Mouse (Mus musculus) gastrocnemius, postnatal 4 days (tissue): ENCODE data around the gene Zfp597. TPM values are rescaled to one million over a fixed set of nuclear protein-coding genes. Genes with fewer than 3 reads are reported as not detected.
A peak's percentile ranks its signal among the peaks of the same experiment; 100 is the strongest.

Experiments
- DNase-seq, 2 experiments: peaks; one replicate each; pipeline ENCODE4 v3.0.0; 2021 to 2022; ENCODE audit warnings: low spot score in 2 of 2, mixed read lengths in 2 of 2
- long read RNA-seq, 2 experiments: library from polyadenylated mRNA; stranded (forward); transcript quantifications; one replicate each; pipeline ENCODE4 v2.0.0; 2021
- total RNA-seq, 2 experiments: library from RNA; stranded (reverse); gene quantifications; 2 replicates each; pipeline ENCODE4 v1.2.3; 2021

Zfp597 gene
- total RNA-seq = 10 to 100 TPM; 10.6 to 11.9 TPM
- long read RNA-seq, experiment 1, partial matches to known transcripts = 0 of 2 reads
- long read RNA-seq, experiment 1, other reads (novel, unspliced or antisense) = 2 of 2 reads
- long read RNA-seq, experiment 2, partial matches to known transcripts = 0 of 1 reads
- long read RNA-seq, experiment 2, other reads (novel, unspliced or antisense) = 1 of 1 reads

- peak; percentile 90 to 95 for DNase-seq
Measured at GRCm38 (mm10) chr16:3884201-3885064, at the start of gene Zfp597, which contains the start of gene Gm20695. Gene Zfp597 (minus strand): TSS chr16:3884561. Gene Gm20695 (plus strand): TSS chr16:3884648.

- DNase-seq = no peak
Measured at GRCm38 (mm10) chr16:3934091-3934490, 49.7 kb upstream of the Zfp597 start.

GRCm38 (mm10) chr16:3933536-3933935, 49.2 kb upstream of the Zfp597 start:
- no peak for DNase-seq

- DNase-seq = no peak
Measured at GRCm38 (mm10) chr16:3929151-3929550, 44.8 kb upstream of the Zfp597 start.

- no peak for DNase-seq
Measured at GRCm38 (mm10) chr16:3928582-3928981, 44.2 kb upstream of the Zfp597 start.

GRCm38 (mm10) chr16:3923966-3924365, 39.6 kb upstream of the Zfp597 start:
- DNase-seq = no peak

GRCm38 (mm10) chr16:3923515-3923914, 39.2 kb upstream of the Zfp597 start:
- DNase-seq = no peak

GRCm38 (mm10) chr16:3920756-3921155, 36.4 kb upstream of the Zfp597 start:
- DNase-seq = no peak

- no peak for DNase-seq
Measured at GRCm38 (mm10) chr16:3909118-3909517, 24.8 kb upstream of the Zfp597 start.

GRCm38 (mm10) chr16:3908537-3909111, 24.3 kb upstream of the Zfp597 start, which contains the start of the genes 1700037C18Rik and Cluap1:
Gene 1700037C18Rik (minus strand): TSS chr16:3908689.
Gene Cluap1 (plus strand): TSS chr16:3908801.
- peak; percentile 73 to 93 for DNase-seq

GRCm38 (mm10) chr16:3907471-3907870, 23.1 kb upstream of the Zfp597 start:
- DNase-seq = no peak

- no peak for DNase-seq
Measured at GRCm38 (mm10) chr16:3896553-3896952, 12.2 kb upstream of the Zfp597 start.

GRCm38 (mm10) chr16:3896046-3896445, 11.7 kb upstream of the Zfp597 start:
- no peak for DNase-seq

- no peak for DNase-seq
Measured at GRCm38 (mm10) chr16:3895173-3895792, 10.9 kb upstream of the Zfp597 start.

- DNase-seq = no peak
Measured at GRCm38 (mm10) chr16:3893739-3894138, 9.4 kb upstream of the Zfp597 start.

- DNase-seq = no peak
Measured at GRCm38 (mm10) chr16:3891621-3892295, 7.4 kb upstream of the Zfp597 start.

- no peak for DNase-seq
Measured at GRCm38 (mm10) chr16:3885065-3885670, 807 bp upstream of the Zfp597 start.

- DNase-seq = no peak
Measured at GRCm38 (mm10) chr16:3876346-3876745, 8.0 kb downstream of the Zfp597 start.

GRCm38 (mm10) chr16:3872216-3873047, 11.9 kb downstream of the Zfp597 start, which contains the start of gene Naa60:
Gene Naa60 (plus strand): TSS chr16:3872375.
- DNase-seq = peak; percentile 73 to 85
